Mouse (Mus musculus) heart, adult 2 months (tissue): ENCODE results near the gene Stag1. TPM values are rescaled to one million over a fixed set of nuclear protein-coding genes. Genes with fewer than 3 reads are reported as not detected.

Experiments used
- DNase-seq, 2 experiments: peaks; one replicate each; pipeline ENCODE4 v3.0.0; 2021
- H3K27ac ChIP-seq: fragments of 200-600 bp; 2 replicates; pipeline ENCODE4 v1.8.1; 2022
- H3K27me3 ChIP-seq: fragments of 200-500 bp; 2 replicates; pipeline ENCODE4 v1.6.1; 2012; ENCODE audit warnings: mild to moderate bottlenecking, low read length, inconsistent platforms, mixed read lengths; ENCODE audit not compliant: control insufficient read depth, insufficient read depth
- H3K36me3 ChIP-seq: fragments of 200-500 bp; 2 replicates; pipeline ENCODE4 v1.6.1; 2012; ENCODE audit warnings: low read length, inconsistent platforms; ENCODE audit not compliant: control insufficient read depth, insufficient read depth
- H3K4me1 ChIP-seq: fragments of 200-500 bp; 2 replicates; pipeline ENCODE4 v1.6.1; 2011; ENCODE audit warnings: low read length; ENCODE audit not compliant: control insufficient read depth, insufficient read depth
- H3K4me3 ChIP-seq: fragments of 200-600 bp; 2 replicates; pipeline ENCODE4 v1.8.1; 2022
- H3K79me2 ChIP-seq: fragments of 200-500 bp; replicated peaks from 2 replicates; pipeline ENCODE4 v1.6.1; 2012; ENCODE audit warnings: mild to moderate bottlenecking, inconsistent platforms, low read length, moderate library complexity, mixed read lengths; ENCODE audit not compliant: control insufficient read depth, insufficient read depth
- H3K9ac ChIP-seq: fragments of 200-500 bp; 2 replicates; pipeline ENCODE4 v1.6.1; 2012; ENCODE audit warnings: low read depth, mild to moderate bottlenecking, control low read depth, inconsistent platforms, low read length, mixed read lengths
- CTCF ChIP-seq: fragments of 200-600 bp; IDR thresholded peaks from 2 replicates; pipeline ENCODE4 v1.8.1; 2022; ENCODE audit warnings: antibody characterized with exemption, mild to moderate bottlenecking, moderate library complexity
- EP300 ChIP-seq: fragments of 200-500 bp; IDR thresholded peaks from 2 replicates; pipeline ENCODE4 v1.6.1; 2011; ENCODE audit warnings: low read depth, low read length, control low read depth; ENCODE audit not compliant: insufficient read depth
- POLR2A ChIP-seq: fragments of 200-500 bp; IDR thresholded peaks from 2 replicates; pipeline ENCODE4 v1.6.1; 2011; ENCODE audit warnings: mild to moderate bottlenecking, low read depth, low read length, control low read depth; ENCODE audit not compliant: insufficient read depth
- WGBS: fragments of 180-500 bp; shearing (Covaris S2); methylation state at CpG from one replicate; pipeline ENCODE4 v1.1.7; 2018; 5-methylcytosine and 5-hydroxymethylcytosine counted together
- intact Hi-C: fragments of 180-260 bp; cut with DNase I; formaldehyde crosslinking; loops from one replicate; pipeline ENCODE4 v1.15.1; 2025
- polyA plus RNA-seq: library from polyadenylated mRNA; depleted of rRNA; stranded (reverse); fragments of >200 nt; gene quantifications from 2 replicates; pipeline ENCODE4 v1.2.3, GENCODE M21; 2012; rRNA removed
- total RNA-seq, 2 experiments: library from RNA; stranded (reverse); gene quantifications; 2 replicates each; pipeline ENCODE4 v1.2.3; 2021

The Stag1 gene
- total and polyA plus RNA-seq, 3 experiments = 4.1 to 27.8 (median 27.8) TPM

DNA sequence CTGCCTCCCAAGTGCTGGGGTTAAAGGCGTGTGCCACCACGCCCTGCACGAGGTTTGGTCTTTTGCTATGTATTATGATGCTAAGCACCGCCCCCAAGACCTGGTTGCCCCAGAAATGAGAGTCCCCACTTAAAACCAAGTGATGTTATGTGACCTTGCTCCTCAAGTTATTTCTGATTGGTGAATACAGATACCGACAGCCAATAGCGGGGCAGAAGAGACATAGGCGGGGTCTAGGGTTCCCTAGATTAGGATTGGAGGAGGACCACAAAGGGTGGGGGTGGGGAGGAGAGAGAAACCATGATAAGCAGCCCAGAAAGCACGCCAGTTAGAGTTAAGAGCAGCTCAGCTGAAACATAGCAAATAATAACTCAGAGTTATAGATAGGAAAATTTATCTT, 405.2 kb downstream of the Stag1 start:
- Histone ChIP-seq H3K79me2 (no peaks in the 10 kb centered on the region), H3K27ac (no peak overlapping the region), H3K9ac (no peak overlapping the region), H3K27me3 (no peaks in the 10 kb centered on the region), H3K4me1 (no peaks in the 10 kb centered on the region), H3K36me3 (no peaks in the 10 kb centered on the region), H3K4me3 (no peak overlapping the region)
- intact Hi-C loops = no loop called here
- TF ChIP-seq EP300 (no peak), POLR2A (no peak), CTCF (no peak)
- no peak for DNase-seq
- WGBS = 96% methylated on average over 8 of the region's 8 CpGs

- no peak overlapping the region for H3K27ac ChIP-seq
- WGBS = 94% methylated on average over 5 of the region's 5 CpGs
- no peaks in the 10 kb centered on the region for H3K4me1 ChIP-seq
- DNase-seq = no peak
- TF ChIP-seq EP300 = no peak
- TF ChIP-seq POLR2A = no peak
- TF ChIP-seq CTCF = no peak
- intact Hi-C loops = no loop called here
- H3K4me3 ChIP-seq = no peak overlapping the region
- H3K9ac ChIP-seq = no peak overlapping the region
- H3K27me3 ChIP-seq = no peaks in the 10 kb centered on the region
- H3K36me3 ChIP-seq = no peaks in the 10 kb centered on the region
- H3K79me2 ChIP-seq = no peaks in the 10 kb centered on the region
Observed at GRCm38 (mm10) chr9:101003302-101003701, 405.7 kb downstream of the Stag1 start.

DNA sequence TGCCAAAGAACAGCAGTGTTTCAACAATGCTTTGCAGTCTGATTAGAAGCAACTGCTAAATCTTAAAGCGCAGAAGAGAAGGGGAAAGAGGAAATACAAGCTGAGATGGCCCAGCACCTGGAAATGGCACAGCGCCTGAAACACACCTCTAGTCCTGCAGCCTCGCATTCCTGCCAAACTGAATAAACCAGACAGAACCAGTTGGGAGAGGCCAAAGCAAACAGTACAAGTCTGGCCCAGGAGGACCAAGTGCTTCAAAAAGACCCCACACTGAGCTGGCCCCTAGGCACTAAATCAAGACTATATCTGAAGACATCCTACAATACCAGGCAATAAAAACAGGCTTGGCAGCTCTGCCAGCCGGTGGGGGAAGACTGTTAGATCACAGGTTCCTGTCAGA, 408.3 kb downstream of the Stag1 start:
- H3K27ac ChIP-seq = no peak overlapping the region
- 76% methylated on average over 4 of the region's 4 CpGs for WGBS

More for the DNA sequence above, 408.3 kb downstream of the Stag1 start:
- Histone ChIP-seq H3K79me2 (no peaks in the 10 kb centered on the region), H3K36me3 (no peaks in the 10 kb centered on the region), H3K27me3 (no peaks in the 10 kb centered on the region), H3K4me3 (no peak overlapping the region), H3K4me1 (no peaks in the 10 kb centered on the region), H3K9ac (no peak overlapping the region)
- intact Hi-C loops = no loop called here
- no peak for TF ChIP-seq CTCF
- no peak for TF ChIP-seq EP300
- no peak for TF ChIP-seq POLR2A
- DNase-seq = no peak

Other genes starting within 250 kb of the Stag1 start
- gene Il20rb, start 111.0 kb upstream of the Stag1 start, total RNA-seq = 1 to 10 TPM in 1 of 2 experiments, under 1 TPM in 1; 0.86 to 1.6 TPM
- 1.7 and 2.0 TPM in 2 replicates for gene Il20rb, start 111.0 kb upstream of the Stag1 start, polyA plus RNA-seq
- 10 to 100 TPM; 41.7 to 47.5 TPM for gene Nck1, start 51.7 kb upstream of the Stag1 start, total RNA-seq
- 7.0 and 19.6 TPM in 2 replicates for gene Nck1, start 51.7 kb upstream of the Stag1 start, polyA plus RNA-seq
- gene Slc35g2, start 26.7 kb upstream of the Stag1 start, total RNA-seq = 1 to 10 TPM; 3.9 to 5.0 TPM
- gene Slc35g2, start 26.7 kb upstream of the Stag1 start, polyA plus RNA-seq = 3.0 and 6.4 TPM in 2 replicates